Mouse (Mus musculus): ENCODE data around the gene Slc39a13.
"Not testable (repeated sequence)": the region's sequence is repeated elsewhere in the genome, so short reads cannot be mapped to it uniquely, and the experiment has no call there.

The Slc39a13 gene

DNA sequence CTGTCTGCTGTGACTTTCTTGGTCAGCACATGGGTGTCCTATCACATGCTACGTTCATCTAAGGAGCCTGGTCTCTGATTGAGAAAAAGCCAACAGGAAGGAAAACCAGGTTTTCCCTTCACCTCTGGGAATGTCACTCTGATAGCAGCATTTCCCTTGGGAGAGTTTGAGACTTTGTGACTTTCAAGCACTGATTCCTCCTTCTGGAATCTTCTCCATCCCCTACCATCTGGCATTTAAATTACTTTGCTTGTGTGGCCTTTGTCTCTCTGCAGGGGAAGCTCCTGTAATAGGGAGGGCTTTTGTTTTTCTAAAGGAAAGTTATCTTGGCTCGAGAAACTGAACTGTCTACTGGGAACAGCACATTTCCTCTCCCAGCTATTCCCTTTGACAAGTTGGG is 47.1 kb downstream of the Slc39a13 start:
- no peak for DNase-seq

DNA sequence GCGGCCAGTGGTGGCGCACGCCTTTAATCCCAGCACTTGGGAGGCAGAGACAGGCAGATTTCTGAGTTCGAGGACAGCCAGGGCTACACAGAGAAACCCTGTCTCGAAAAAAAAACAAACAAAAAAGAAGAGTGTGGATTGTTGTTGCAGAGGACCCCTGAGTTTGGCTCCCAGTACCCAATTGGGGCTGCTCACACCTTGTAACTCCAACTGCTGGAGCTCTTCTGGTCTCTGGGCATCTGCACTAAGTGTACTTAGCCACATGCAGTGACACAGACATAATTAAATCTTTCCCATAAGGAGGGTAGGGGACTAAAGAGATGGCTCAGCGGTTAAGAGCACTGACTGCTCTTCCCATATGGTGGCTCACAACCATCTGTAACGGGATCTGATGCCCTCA is 48.0 kb downstream of the Slc39a13 start:
- DNase-seq: not testable (repeated sequence)

DNA sequence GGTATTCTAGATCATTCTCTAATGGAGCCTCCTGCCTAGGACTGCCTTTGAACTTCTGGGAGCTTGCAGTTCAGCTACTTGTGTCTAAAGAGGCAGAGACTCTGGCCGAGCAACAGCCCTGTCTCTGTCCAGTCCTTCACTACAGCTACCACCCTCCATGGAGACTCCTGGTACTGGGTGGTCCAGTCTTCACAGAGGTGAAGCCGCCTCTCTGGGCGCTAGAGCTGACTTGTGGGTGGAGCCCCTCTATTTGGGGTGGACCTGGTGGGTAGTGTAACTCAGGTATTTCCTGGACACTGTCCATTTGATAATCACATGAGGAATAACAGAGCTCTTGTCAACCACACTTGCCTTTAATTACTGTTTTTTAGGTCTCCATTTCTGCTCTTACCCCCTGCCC is 50.3 kb downstream of the Slc39a13 start:
- DNase-seq: no peak

DNA sequence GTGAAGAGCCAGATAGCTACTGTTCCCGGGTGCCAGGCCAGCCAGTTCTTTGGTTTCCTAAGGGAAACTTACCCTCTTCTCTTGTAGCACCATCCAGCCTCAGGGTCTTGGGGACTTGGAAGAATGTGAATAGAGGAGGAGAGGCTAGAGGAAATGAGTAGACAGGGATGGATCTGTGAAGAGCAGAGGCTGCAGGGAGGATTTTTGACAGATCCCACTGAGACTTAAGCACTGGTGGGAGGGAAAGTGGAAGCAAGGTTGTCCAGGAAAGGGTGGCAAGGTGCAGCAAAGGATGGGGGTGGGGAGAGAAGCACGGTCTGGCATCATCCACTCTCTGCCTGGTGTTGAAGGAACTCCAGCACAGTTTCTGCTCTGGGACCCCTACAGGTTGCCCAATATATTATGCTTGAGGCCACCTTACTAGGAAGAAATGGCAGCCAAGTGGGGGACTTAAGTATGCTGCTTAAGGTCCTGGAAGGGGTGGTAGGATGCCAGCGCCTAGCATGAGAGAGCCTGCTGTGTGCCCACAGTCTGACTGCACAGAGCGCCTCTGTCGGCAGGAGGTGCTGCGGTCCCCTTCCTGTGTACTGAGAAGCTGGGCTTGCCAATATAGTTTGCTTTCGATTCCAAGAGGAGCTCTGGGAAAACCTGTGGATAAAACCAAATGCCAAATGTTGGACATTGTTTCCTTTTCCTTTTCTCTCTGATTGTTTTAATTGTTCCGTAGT is 52.0 kb downstream of the Slc39a13 start:
- DNase-seq: no peak

DNA sequence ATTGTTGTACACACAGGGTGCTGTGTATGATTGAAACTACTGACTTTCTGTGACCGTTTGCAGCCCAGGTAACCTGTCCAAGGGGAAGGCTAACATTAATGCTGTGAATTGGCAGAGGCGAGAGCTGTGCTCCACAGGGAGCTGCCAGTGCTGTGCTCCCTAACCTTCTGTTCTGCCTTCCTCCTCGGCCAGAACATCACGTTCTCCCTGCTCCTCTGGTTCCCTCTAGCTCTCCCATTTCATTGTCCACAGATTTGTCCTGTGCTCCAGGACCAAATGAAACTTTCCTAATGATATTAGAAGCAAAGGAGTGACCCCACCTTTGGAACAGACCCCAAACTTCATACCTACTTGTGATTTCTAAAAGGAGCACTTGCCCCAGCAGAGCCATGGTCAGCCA is 54.8 kb downstream of the Slc39a13 start:
- no peak for DNase-seq

DNA sequence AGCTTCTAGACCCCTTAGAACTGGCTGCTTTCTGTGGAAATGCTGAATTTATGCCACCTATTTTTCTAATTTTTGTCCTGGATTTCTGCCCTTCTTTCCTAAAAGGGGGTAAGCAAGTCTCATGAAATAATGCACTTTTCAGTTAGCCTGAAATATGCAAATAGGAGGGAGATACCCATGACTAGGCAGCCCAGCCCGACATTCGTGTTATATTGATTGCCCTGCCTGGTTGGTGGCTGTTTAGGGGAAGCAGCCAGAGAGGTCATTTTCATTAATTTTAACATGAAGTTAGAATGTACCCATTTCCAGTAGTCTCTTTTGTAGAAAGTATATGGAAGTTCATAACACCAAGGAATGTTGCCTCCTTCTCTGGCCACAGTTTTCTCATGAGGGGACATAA is 56.3 kb downstream of the Slc39a13 start:
- no peak for DNase-seq

All from lung, postnatal 14 days (tissue).